Mouse (Mus musculus) lung, embryonic 15.5 days (tissue): ENCODE measurements at regions not wholly inside any gene's neighbourhood (a gene's known extent, or its start where the extent isn't known, plus 50 kb on each side); places are given as distances from the start of the nearest gene placed in this dataset.
A peak's percentile ranks its signal among the peaks of the same experiment; 100 is the strongest.

Source experiments
- ATAC-seq: fragments of 200-750 bp; cut with Nextera tagmentation; 2 replicates; pipeline ENCODE4 v1.8.0; 2017; ENCODE audit warnings: moderate number of reproducible peaks, borderline replicate concordance; ENCODE audit not compliant: low FRiP score, low TSS enrichment; ENCODE audit errors: extremely low read depth
- H3K27ac ChIP-seq: fragments of 300-500 bp; sonication (generic); 2 replicates; pipeline ENCODE4 v1.5.1; 2015; ENCODE audit warnings: moderate library complexity, mild to moderate bottlenecking, inconsistent platforms
- H3K27me3 ChIP-seq: fragments of 300-500 bp; sonication (generic); 2 replicates; pipeline ENCODE4 v1.6.1; 2015; ENCODE audit warnings: inconsistent platforms
- H3K36me3 ChIP-seq: fragments of 300-500 bp; sonication (generic); 2 replicates; pipeline ENCODE4 v1.6.1; 2015; ENCODE audit warnings: inconsistent platforms
- H3K4me1 ChIP-seq: fragments of 300-500 bp; sonication (generic); 2 replicates; pipeline ENCODE4 v1.6.1; 2015; ENCODE audit warnings: inconsistent platforms
- H3K4me2 ChIP-seq: fragments of 300-500 bp; sonication (generic); 2 replicates; pipeline ENCODE4 v1.6.1; 2015; ENCODE audit warnings: inconsistent platforms, mild to moderate bottlenecking, moderate library complexity
- H3K4me3 ChIP-seq: fragments of 300-500 bp; sonication (generic); 2 replicates; pipeline ENCODE4 v1.5.1; 2015; ENCODE audit warnings: mild to moderate bottlenecking, inconsistent platforms
- H3K9ac ChIP-seq: fragments of 300-500 bp; sonication (generic); 2 replicates; pipeline ENCODE4 v1.6.1; 2015; ENCODE audit warnings: inconsistent platforms
- H3K9me3 ChIP-seq: fragments of 300-500 bp; sonication (generic); 2 replicates; pipeline ENCODE4 v1.6.1; 2016; ENCODE audit warnings: inconsistent platforms
- WGBS: fragments of 180-500 bp; shearing (Covaris S2); methylation state at CpG from one replicate; pipeline ENCODE4 v1.1.7; 2015; 5-methylcytosine and 5-hydroxymethylcytosine counted together

- no peak overlapping the region for H3K9ac ChIP-seq
- 45% methylated on average over 4 of the region's 4 CpGs for WGBS
- H3K36me3 ChIP-seq = no peaks in the 10 kb centered on the region
- H3K27ac ChIP-seq = no peak overlapping the region
- no peak for ATAC-seq
- H3K4me3 ChIP-seq = no peak overlapping the region
- no peak overlapping the region for H3K4me2 ChIP-seq
- H3K27me3 ChIP-seq = no peaks in the 10 kb centered on the region
- no peaks in the 10 kb centered on the region for H3K9me3 ChIP-seq
- H3K4me1 ChIP-seq = no peaks in the 10 kb centered on the region
These were observed 164.3 kb upstream of the Tbc1d2b start for GRCm38 (mm10) chr9:90434902-90435301.

- 60% methylated on average over 2 of the region's 2 CpGs for WGBS
- Histone ChIP-seq H3K9me3 (no peaks in the 10 kb centered on the region), H3K4me2 (no peak overlapping the region), H3K4me1 (no peaks in the 10 kb centered on the region), H3K27ac (no peak overlapping the region), H3K9ac (no peak overlapping the region), H3K36me3 (no peaks in the 10 kb centered on the region), H3K27me3 (no peaks in the 10 kb centered on the region), H3K4me3 (no peak overlapping the region)
- no peak for ATAC-seq
These were observed 160.3 kb upstream of the Tbc1d2b start for GRCm38 (mm10) chr9:90430898-90431297.

GRCm38 (mm10) chr9:90421662-90422061, 151.1 kb upstream of the Tbc1d2b start:
- no peak overlapping the region for H3K27ac ChIP-seq
- no peak overlapping the region for H3K4me3 ChIP-seq
- no peaks in the 10 kb centered on the region for H3K36me3 ChIP-seq
- H3K4me1 ChIP-seq = no peaks in the 10 kb centered on the region
- no peak for ATAC-seq
- H3K4me2 ChIP-seq = no peak overlapping the region
- H3K27me3 ChIP-seq = no peaks in the 10 kb centered on the region
- H3K9me3 ChIP-seq = no peaks in the 10 kb centered on the region
- 89% methylated on average over 6 of the region's 6 CpGs for WGBS
- H3K9ac ChIP-seq = no peak overlapping the region

DNA sequence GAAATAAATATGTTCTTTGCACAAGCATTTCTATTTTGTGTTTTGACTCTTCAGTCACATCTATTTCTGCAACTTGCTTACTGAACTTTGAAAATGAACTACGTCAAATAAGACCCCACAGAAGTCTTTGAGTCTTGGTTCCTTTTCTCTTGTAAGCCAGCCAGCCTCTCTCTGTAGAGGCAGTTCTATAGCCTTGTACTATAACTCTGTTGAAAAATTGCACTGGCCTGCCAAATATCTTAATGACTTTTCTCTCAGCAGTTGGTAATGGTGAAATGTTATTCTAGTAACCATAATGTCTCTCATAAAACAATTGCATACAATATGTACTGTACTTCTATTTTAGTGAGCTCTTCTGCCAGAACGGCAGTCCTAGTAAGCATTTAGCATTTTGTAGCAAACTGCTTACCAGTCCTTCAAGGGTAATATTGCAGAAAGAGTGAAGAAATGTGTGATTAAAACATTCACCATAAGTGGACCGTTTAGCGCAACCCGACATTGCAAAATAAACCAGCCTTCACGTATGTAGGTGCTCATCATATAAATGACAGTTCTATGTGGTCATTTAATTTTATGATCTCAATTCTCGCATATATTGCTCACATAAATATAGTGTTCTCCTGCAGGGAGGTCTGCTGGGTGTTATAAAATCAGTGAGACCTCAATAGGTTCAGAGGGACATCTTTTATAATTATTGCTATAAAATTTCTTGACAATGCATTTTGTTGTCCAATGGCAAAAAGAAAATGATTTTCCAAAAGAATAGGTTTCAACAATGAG, 149.3 kb upstream of the Tbc1d2b start:
- no peaks in the 10 kb centered on the region for H3K27me3 ChIP-seq
- no peak overlapping the region for H3K4me3 ChIP-seq
- H3K27ac ChIP-seq = no peak overlapping the region
- H3K9me3 ChIP-seq = no peaks in the 10 kb centered on the region
- no peak overlapping the region for H3K9ac ChIP-seq
- no peaks in the 10 kb centered on the region for H3K4me1 ChIP-seq
- WGBS = 78% methylated on average over 7 of the region's 7 CpGs
- H3K36me3 ChIP-seq = no peaks in the 10 kb centered on the region
- no peak for ATAC-seq
- H3K4me2 ChIP-seq = no peak overlapping the region

DNA sequence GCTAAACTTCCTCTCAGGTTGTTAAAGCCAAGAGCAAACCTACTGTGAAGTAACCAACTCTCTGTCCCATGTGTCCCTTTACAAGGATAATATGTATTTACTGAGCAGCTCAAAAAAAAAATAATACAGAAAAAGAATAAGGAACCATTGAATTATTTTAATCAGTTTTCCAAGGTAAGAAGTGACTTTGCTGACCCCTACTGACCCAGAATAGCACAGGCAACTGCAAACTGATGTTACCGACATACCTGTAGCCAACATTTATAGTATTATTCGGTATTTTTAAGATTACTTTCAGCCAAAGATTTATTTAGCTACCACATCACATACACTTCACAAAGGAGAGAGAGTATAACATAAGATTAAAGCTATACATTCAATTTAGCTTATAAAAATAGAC, 138.2 kb upstream of the Tbc1d2b start:
- Histone ChIP-seq H3K9ac (no peak overlapping the region), H3K4me3 (no peak overlapping the region), H3K27ac (no peak overlapping the region), H3K4me1 (no peaks in the 10 kb centered on the region), H3K4me2 (no peak overlapping the region), H3K9me3 (no peaks in the 10 kb centered on the region), H3K27me3 (no peaks in the 10 kb centered on the region), H3K36me3 (no peaks in the 10 kb centered on the region)
- WGBS = 43% methylated on average over 2 of the region's 2 CpGs
- ATAC-seq = no peak

DNA sequence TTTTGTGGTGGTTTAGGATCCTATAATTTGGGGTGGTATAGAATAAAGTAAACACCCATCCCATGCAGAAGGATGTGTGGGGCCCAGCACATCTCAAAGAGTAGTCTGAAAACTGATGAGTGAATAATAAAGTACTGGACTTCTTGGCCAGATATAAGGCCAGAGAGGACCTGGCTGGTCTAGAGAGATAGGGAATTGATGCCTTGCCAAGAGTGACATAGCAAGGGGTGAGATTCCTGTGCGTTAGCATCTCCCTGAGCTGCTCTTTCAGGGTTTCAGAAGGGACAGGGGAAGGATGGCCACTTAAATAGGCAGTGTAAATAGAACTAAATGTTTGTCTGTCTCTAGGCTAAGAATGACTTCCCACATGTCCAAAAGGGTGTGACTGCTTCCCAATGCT, 137.0 kb upstream of the Tbc1d2b start:
- no peaks in the 10 kb centered on the region for H3K9me3 ChIP-seq
- no peaks in the 10 kb centered on the region for H3K27me3 ChIP-seq
- no peak overlapping the region for H3K4me2 ChIP-seq
- H3K27ac ChIP-seq = no peak overlapping the region
- ATAC-seq = no peak
- H3K9ac ChIP-seq = no peak overlapping the region
- no peaks in the 10 kb centered on the region for H3K36me3 ChIP-seq
- no peak overlapping the region for H3K4me3 ChIP-seq
- no peaks in the 10 kb centered on the region for H3K4me1 ChIP-seq
- 46% methylated on average over 1 of the region's 1 CpGs for WGBS

DNA sequence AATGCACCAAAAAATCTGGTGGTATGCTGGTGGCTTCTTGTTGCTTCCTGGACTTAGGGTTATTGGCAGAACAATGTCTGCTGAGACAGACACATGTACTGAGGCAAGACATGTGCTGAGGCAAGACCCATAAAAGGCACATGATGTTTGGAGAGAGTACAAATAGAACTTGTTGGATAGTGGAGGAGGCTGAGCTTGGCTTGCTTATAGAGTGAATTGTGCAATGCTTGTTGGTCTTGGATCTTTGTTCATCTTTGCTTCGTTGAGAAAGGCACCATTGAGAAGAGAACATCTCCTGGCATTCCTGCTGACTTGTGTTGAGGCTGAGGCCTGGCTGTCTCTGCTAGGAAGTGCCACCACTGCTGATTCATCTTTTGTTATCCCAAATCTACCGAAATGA, 117.8 kb upstream of the Tbc1d2b start:
- ATAC-seq = no peak
- no peak overlapping the region for H3K27ac ChIP-seq
- H3K27me3 ChIP-seq = no peaks in the 10 kb centered on the region
- no peak overlapping the region for H3K4me2 ChIP-seq
- no peaks in the 10 kb centered on the region for H3K9me3 ChIP-seq
- H3K36me3 ChIP-seq = no peaks in the 10 kb centered on the region
- H3K4me1 ChIP-seq = no peaks in the 10 kb centered on the region
- no peak overlapping the region for H3K9ac ChIP-seq
- H3K4me3 ChIP-seq = no peak overlapping the region
- WGBS = 60% methylated on average over 2 of the region's 2 CpGs

DNA sequence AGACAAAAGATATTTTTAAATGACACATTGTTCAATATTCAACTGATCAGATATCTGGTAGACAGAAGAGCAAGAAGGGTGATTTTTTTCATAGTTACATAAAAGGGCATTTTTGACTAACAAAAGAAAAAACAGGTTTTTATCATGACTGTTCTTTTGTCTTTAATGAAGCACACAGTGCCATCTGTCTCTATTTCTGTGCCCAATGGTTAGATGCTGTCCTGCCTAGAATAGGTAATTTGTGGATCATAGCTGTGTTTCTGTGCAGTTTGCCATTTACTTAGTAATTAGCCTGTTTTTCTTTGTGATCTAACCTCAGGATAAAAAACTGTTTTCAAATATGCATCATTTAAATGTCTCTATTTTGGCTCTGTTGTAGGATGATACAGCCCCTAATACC, 114.4 kb upstream of the Tbc1d2b start:
- H3K27ac ChIP-seq = no peak overlapping the region

DNA sequence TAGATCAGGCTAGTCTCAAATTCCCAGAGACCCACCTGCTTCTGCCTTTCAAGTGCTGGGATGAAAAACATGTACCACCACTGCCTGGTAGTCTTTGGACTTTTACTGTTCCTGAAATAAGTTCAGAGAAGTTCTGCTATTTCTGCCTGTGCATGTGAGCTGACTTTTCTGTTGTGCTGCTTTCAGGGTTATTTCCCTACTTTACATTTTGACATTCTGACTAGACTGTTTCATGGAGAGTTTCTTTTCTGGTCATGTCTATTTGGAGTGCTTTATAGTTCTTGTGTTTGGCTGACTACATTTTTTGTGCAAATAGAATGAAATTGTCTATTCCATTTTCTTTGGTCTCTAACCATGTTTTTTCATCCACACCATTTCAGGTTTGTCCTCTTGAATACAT, 109.5 kb upstream of the Tbc1d2b start:
- Histone ChIP-seq H3K4me2 (no peak overlapping the region), H3K27me3 (no peaks in the 10 kb centered on the region), H3K27ac (no peak overlapping the region), H3K9me3 (no peaks in the 10 kb centered on the region), H3K4me3 (no peak overlapping the region), H3K4me1 (no peaks in the 10 kb centered on the region), H3K9ac (no peak overlapping the region), H3K36me3 (no peaks in the 10 kb centered on the region)
- no peak for ATAC-seq

More for the DNA sequence above, 114.4 kb upstream of the Tbc1d2b start:
- no peaks in the 10 kb centered on the region for H3K4me1 ChIP-seq
- no peak overlapping the region for H3K4me3 ChIP-seq
- no peak overlapping the region for H3K4me2 ChIP-seq
- no peak for ATAC-seq
- no peaks in the 10 kb centered on the region for H3K9me3 ChIP-seq
- no peak overlapping the region for H3K9ac ChIP-seq
- H3K36me3 ChIP-seq = no peaks in the 10 kb centered on the region
- no peaks in the 10 kb centered on the region for H3K27me3 ChIP-seq

GRCm38 (mm10) chr9:90369568-90369967, 99.0 kb upstream of the Tbc1d2b start:
- no peak overlapping the region for H3K27ac ChIP-seq
- H3K9ac ChIP-seq = no peak overlapping the region

GRCm38 (mm10) chr9:90367745-90368144, 97.1 kb upstream of the Tbc1d2b start:
- no peaks in the 10 kb centered on the region for H3K36me3 ChIP-seq
- H3K9me3 ChIP-seq = no peaks in the 10 kb centered on the region
- no peak overlapping the region for H3K4me3 ChIP-seq
- H3K4me1 ChIP-seq = no peaks in the 10 kb centered on the region
- 73% methylated on average over 3 of the region's 3 CpGs for WGBS
- no peak for ATAC-seq
- H3K4me2 ChIP-seq = no peak overlapping the region
- no peaks in the 10 kb centered on the region for H3K27me3 ChIP-seq
- H3K27ac ChIP-seq = no peak overlapping the region
- H3K9ac ChIP-seq = no peak overlapping the region

More at GRCm38 (mm10) chr9:90369568-90369967, 99.0 kb upstream of the Tbc1d2b start:
- peak; percentile 59; the same call in 1 of the 2 replicates for ATAC-seq
- Histone ChIP-seq H3K4me1 (no peaks in the 10 kb centered on the region), H3K27me3 (no peaks in the 10 kb centered on the region), H3K4me3 (no peak overlapping the region), H3K36me3 (no peaks in the 10 kb centered on the region), H3K4me2 (no peak overlapping the region), H3K9me3 (no peaks in the 10 kb centered on the region)
- 60% methylated on average over 2 of the region's 2 CpGs for whole genome bisulfite sequencing

GRCm38 (mm10) chr9:90326531-90326930, 55.9 kb upstream of the Tbc1d2b start:
- H3K27ac ChIP-seq = no peak overlapping the region
- ATAC-seq = no peak
- H3K27me3 ChIP-seq = no peaks in the 10 kb centered on the region
- 81% methylated on average over 4 of the region's 4 CpGs for WGBS
- H3K36me3 ChIP-seq = no peaks in the 10 kb centered on the region
- H3K4me1 ChIP-seq = no peaks in the 10 kb centered on the region
- no peak overlapping the region for H3K9ac ChIP-seq
- no peaks in the 10 kb centered on the region for H3K9me3 ChIP-seq
- H3K4me3 ChIP-seq = no peak overlapping the region
- no peak overlapping the region for H3K4me2 ChIP-seq
